Mouse (Mus musculus) lung, adult 2 months (tissue): ENCODE measurements at regions not wholly inside any gene's neighbourhood (a gene's known extent, or its start where the extent isn't known, plus 50 kb on each side); places are given as distances from the start of the nearest gene placed in this dataset.

Source experiments
- DNase-seq: peaks from one replicate; pipeline ENCODE4 v3.0.0; 2022
- H3K4me1 ChIP-seq: fragments of 200-500 bp; 2 replicates; pipeline ENCODE4 v1.6.1; 2011; ENCODE audit warnings: low read length; ENCODE audit not compliant: control insufficient read depth, insufficient read depth
- H3K4me3 ChIP-seq: fragments of 200-500 bp; replicated peaks from 2 replicates; pipeline ENCODE3; 2011; ENCODE audit warnings: low read depth, mild to moderate bottlenecking, control low read depth, low read length; ENCODE audit errors: extremely low read depth
- CTCF ChIP-seq: fragments of 200-500 bp; IDR thresholded peaks from 2 replicates; pipeline ENCODE4 v1.5.1; 2011; ENCODE audit warnings: mild to moderate bottlenecking, low read length, control low read depth; ENCODE audit not compliant: insufficient read depth
- WGBS: fragments of 180-500 bp; shearing (Covaris S2); methylation state at CpG from one replicate; pipeline ENCODE4 v1.1.7; 2018; 5-methylcytosine and 5-hydroxymethylcytosine counted together

GRCm38 (mm10) chr17:63812586-63812985 lies 50.3 kb upstream of the Fer start:
- DNase-seq, result no peak
- Histone ChIP-seq H3K4me3 (no peak overlapping the region), H3K4me1 (no peaks in the 10 kb centered on the region)
- TF ChIP-seq CTCF, result no peak
- 79% methylated on average over 3 of the region's 3 CpGs for WGBS
